Comparison of ENCODE assay signal across 8 mouse cellular contexts in genomic region chr6:29649494-29650169, GRCm38 (mm10). TPM values are rescaled to one million over a fixed set of nuclear protein-coding genes. Genes with fewer than 3 reads are reported as not detected.
DNase-seq lines count a peak whose midpoint lies in the region; ATAC-seq lines count a peak whose summit lies in the region.

No protein-coding gene starts in this region.

- H3K4me2 ChIP-seq in heart, embryonic 11.5 days = no peak overlapping the region
- H3K4me2 ChIP-seq in intestine, embryonic 14.5 days (ENCODE audit: low read length) = no peak overlapping the region
- H3K4me2 ChIP-seq in midbrain, embryonic 14.5 days (ENCODE audit: low read length) = no peak overlapping the region

- whole genome bisulfite sequencing in heart, embryonic 11.5 days (ENCODE audit: insufficient replicate concordance) = 31% methylated on average over 14 of the region's 14 CpGs
- WGBS in intestine, embryonic 14.5 days = 33% methylated on average over 14 of the region's 14 CpGs
- 32% methylated on average over 14 of the region's 14 CpGs for WGBS in midbrain, embryonic 14.5 days

- no peaks in the 10 kb centered on the region for H3K36me3 ChIP-seq in heart, embryonic 11.5 days (ENCODE audit: control insufficient read depth, insufficient read depth, low read length)
- no peaks in the 10 kb centered on the region for H3K36me3 ChIP-seq in intestine, embryonic 14.5 days (ENCODE audit: control insufficient read depth, insufficient read depth, low read length)
- H3K36me3 ChIP-seq in midbrain, embryonic 14.5 days (ENCODE audit: control insufficient read depth, insufficient read depth, low read length) = no peaks in the 10 kb centered on the region

- H3K4me3 ChIP-seq in heart, embryonic 11.5 days (ENCODE audit: low read depth, low read length) = no peak overlapping the region
- H3K4me3 ChIP-seq in intestine, embryonic 14.5 days (ENCODE audit: low read depth, low read length) = no peak overlapping the region
- no peak overlapping the region for H3K4me3 ChIP-seq in midbrain, embryonic 14.5 days (replicated peaks; ENCODE audit: low read depth, low read length)

- peak; percentile 96 for DNase-seq in heart, adult 11 months
- DNase-seq in cerebellum, adult 9-10 months = peak; percentile 86
- peak; percentile 53 to 78 for DNase-seq in frontal cortex, postnatal 10 days (ENCODE audit: low spot score in 2 of 2)
- peak; percentile 97 for DNase-seq in intestine, embryonic 14.5 days (ENCODE audit: low spot score)
- peak; percentile 37 to 95 for DNase-seq in left cerebral cortex, adult 9 months (ENCODE audit: low spot score in 2 of 2)
- DNase-seq in midbrain, embryonic 14.5 days = peak; percentile 90
- DNase-seq in spleen, postnatal 10 days (ENCODE audit: low spot score in 2 of 2) = peak; percentile 88 to 91

- no peaks in the 10 kb centered on the region for H3K4me1 ChIP-seq in heart, embryonic 11.5 days (ENCODE audit: control insufficient read depth, insufficient read depth, low read length)
- H3K4me1 ChIP-seq in intestine, embryonic 14.5 days (replicated peaks; ENCODE audit: control insufficient read depth, insufficient read depth, low read length) = no peaks in the 10 kb centered on the region
- no peaks in the 10 kb centered on the region for H3K4me1 ChIP-seq in midbrain, embryonic 14.5 days (ENCODE audit: control insufficient read depth, insufficient read depth, low read length)

- no peak overlapping the region for H3K9ac ChIP-seq in heart, embryonic 11.5 days (ENCODE audit: low read depth, low read length)
- H3K9ac ChIP-seq in intestine, embryonic 14.5 days (ENCODE audit: low read length) = no peak overlapping the region
- H3K9ac ChIP-seq in midbrain, embryonic 14.5 days (replicated peaks; ENCODE audit: low read length) = no peak overlapping the region

- H3K27me3 ChIP-seq in heart, embryonic 11.5 days (ENCODE audit: control insufficient read depth, insufficient read depth, low read length) = no peaks in the 10 kb centered on the region
- H3K27me3 ChIP-seq in intestine, embryonic 14.5 days (replicated peaks; ENCODE audit: control insufficient read depth, insufficient read depth, low read length) = no peaks in the 10 kb centered on the region
- no peaks in the 10 kb centered on the region for H3K27me3 ChIP-seq in midbrain, embryonic 14.5 days (ENCODE audit: control insufficient read depth, insufficient read depth, low read length)

- ATAC-seq in heart, embryonic 11.5 days (replicated peaks; ENCODE audit: insufficient number of reproducible peaks, low FRiP score, low TSS enrichment) = no peak
- ATAC-seq in intestine, embryonic 14.5 days (replicated peaks; ENCODE audit: low FRiP score, low TSS enrichment, low read depth) = 0 out of 2 replicates have a peak, but pooled peaks have one; percentile 64
- ATAC-seq in midbrain, embryonic 14.5 days (ENCODE audit: low FRiP score, low TSS enrichment) = no peak

- no peaks in the 10 kb centered on the region for H3K9me3 ChIP-seq in heart, embryonic 11.5 days (replicated peaks; ENCODE audit: control insufficient read depth, low read length)
- H3K9me3 ChIP-seq in intestine, embryonic 14.5 days (ENCODE audit: control insufficient read depth, low read length) = no peaks in the 10 kb centered on the region
- no peaks in the 10 kb centered on the region for H3K9me3 ChIP-seq in midbrain, embryonic 14.5 days (ENCODE audit: control insufficient read depth, low read length)

- H3K27ac ChIP-seq in heart, embryonic 11.5 days (ENCODE audit: low read depth, low read length) = no peak overlapping the region
- no peak overlapping the region for H3K27ac ChIP-seq in intestine, embryonic 14.5 days (ENCODE audit: low read depth)
- H3K27ac ChIP-seq in midbrain, embryonic 14.5 days (replicated peaks; ENCODE audit: low read depth, low read length) = no peak overlapping the region

RNA-seq across cellular contexts. Expression of gene Tnpo3, which starts 39.9 kb away (rescaled TPM):
- 64.5 and 83.9 TPM in 2 replicates for polyA plus RNA-seq in heart, embryonic 11.5 days (2014; fragmentation: Nextera tagmentation; extraction: Ambion mirVana)
- 91.2 and 107 TPM in 2 replicates for polyA plus RNA-seq in intestine, embryonic 14.5 days (2014; fragmentation: Nextera tagmentation; extraction: Ambion mirVana)
- polyA plus RNA-seq in midbrain, embryonic 14.5 days (2014; fragmentation: Nextera tagmentation; extraction: Ambion mirVana) = 63.9 and 102 TPM in 2 replicates

RNA-seq across cellular contexts. Expression of gene Tspan33, which starts 44.4 kb away (rescaled TPM):
- 11.9 and 12.1 TPM in 2 replicates for polyA plus RNA-seq in heart, embryonic 11.5 days (2014; fragmentation: Nextera tagmentation; extraction: Ambion mirVana)
- 1.8 and 3.3 TPM in 2 replicates for polyA plus RNA-seq in intestine, embryonic 14.5 days (2014; fragmentation: Nextera tagmentation; extraction: Ambion mirVana)
- 3.2 and 3.8 TPM in 2 replicates for polyA plus RNA-seq in midbrain, embryonic 14.5 days (2014; fragmentation: Nextera tagmentation; extraction: Ambion mirVana)
